Mouse (Mus musculus): ENCODE data around the gene Pcyt2.

Gene Pcyt2

DNA sequence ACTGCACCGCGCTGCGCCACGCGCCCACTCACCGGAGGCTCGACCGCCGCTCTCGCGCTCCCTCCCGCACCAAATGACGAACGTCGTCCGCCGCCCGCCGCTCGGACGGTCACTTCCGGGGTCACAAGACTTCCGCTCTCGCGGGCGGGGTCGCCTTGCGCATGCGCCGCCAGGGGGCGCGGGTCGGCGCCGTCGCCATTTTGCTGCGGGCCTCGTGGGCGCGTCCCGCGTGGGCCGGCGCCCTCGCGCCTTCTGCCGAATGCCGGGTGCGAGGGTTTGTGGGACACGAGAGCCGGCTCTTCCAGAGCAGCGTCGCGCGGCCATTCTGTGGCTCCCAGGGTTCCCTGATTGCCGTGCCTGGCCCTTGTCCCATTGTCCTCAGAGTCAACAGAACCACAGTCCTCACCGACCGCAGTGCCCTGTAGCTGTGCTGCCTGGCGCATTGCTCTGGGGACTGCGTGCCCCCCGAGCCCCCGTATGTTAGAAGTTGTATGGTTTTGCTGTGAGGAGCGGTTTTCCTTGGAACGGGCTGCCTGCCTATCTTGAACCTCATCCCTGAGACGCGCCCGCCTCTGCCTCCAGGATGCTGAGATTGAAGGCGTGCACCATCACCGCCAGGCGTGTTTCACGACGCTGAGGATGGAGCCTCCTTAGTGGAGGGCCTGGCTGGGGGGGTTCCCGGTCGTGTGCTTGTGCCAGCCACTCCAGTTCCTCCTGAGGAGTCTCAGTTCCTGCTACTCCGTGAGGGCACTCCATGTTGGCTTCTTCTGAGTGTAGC is 36.1 kb downstream of the Pcyt2 start, which contains the start of gene Arhgdia:
Gene Arhgdia, minus strand, starts transcription at position 135 of the 778 bp plus-strand sequence.
- DNase-seq (ENCODE audit: low spot score in 2 of 2): peak; percentile 89 to 90

DNA sequence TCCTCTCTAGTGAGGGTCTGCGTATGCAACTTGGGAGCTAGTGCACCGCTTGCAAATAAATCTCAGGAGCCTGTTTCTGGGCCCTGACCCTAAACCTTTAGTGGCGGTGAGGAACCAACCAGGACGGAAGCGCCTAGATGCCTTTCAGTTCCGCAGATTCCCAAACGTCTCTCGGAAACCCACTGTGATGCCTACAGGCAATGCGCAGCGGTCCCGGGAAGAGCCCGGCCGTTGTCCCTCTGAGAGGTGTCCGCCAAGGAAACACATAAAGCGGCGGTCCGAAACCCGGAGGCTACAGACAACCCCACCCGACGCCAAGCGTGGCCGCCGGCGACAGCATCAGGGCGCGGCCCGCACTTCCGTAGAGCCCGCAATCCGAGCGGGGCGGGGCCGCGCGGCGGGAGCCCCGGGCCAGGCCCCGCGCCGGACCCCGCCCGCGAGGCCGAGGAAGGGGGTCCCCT is 36.8 kb downstream of the Pcyt2 start:
- DNase-seq (ENCODE audit: low spot score in 2 of 2): peak; percentile 36 to 42

DNA sequence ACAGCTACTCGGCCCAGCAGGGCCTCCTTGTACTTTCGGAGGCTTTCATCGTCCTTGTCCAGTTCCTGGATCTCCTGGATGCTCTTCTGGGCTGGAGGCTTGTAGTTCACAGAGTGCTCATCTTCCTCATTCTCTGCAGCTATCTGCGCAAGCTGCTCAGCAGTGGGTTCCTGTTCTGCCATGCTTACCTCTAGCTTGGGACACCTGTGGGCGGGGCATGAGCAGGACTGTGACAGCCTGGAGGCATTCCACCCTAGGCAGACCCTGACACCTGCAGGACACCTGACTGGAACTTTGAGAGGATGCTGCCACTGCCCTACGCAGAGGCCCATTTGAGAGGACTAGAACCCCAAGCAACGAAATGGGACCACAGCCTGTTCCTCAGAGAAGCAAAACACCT is 37.5 kb downstream of the Pcyt2 start:
- DNase-seq (ENCODE audit: low spot score in 2 of 2): no peak

DNA sequence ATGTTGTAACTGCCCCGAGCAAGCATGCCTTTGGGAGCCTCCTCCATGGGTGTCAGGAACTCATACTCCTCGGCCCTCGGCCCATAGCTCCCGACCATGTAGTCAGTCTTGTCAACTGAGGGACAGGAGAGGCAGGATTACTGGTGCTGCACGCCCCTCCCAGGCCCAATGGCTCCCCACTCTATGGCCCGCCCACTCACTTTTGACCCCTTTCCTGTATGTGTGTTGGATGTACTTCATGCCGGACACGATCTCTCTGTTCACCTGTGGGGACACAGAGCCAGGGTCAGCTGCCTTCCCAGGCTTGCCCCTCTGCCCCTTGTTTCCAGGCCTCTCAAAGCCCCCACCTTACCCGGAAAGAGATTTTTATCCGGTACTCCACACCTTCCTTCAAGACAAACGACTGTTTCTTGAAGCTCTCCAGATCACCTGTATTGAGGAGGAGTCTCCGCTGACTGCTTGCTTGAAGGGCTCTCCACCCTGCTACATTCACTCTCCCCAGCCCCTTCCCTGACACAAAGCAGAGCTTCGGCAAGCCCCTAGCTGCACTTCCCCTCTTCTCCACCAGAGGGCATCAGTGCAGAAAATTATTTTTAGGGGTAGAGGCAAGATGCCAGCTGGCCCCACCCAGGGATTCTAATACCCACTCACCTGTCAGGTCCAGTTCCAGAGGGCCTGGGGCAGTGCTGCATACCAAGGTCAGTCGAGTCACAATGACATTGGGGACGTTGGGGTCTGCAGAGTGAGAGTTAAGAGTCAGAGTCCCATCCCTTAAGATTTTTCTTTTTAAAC is 38.2 kb downstream of the Pcyt2 start:
- DNase-seq (ENCODE audit: low spot score in 2 of 2): peak; percentile 53 to 67

DNA sequence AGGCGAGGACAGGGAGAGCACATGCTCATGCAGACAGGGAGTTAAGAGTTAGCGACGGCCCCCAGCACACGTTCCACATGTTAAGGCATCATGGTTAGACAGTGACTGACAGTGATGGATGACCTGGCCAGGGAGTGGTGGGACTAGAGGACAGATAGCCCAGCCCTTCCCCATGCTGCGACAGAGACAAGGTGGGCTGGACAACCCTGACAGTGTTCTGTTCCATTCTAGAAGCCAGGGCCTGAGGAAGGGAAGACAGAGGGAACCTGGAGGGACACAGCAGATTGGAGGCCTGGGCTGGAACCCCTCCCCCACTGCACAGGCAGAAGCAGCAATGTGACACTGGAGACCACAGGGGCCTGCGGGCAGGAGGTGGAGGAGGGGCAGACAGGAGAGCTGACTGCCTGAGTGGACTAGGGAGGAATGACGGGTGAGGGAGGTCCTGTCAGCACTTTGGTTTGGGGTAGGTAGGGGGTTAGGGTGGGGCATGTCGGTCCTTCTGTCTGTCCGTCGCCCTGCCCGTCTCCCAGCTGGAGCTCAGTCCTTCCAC is 39.0 kb downstream of the Pcyt2 start:
- no peak for DNase-seq (ENCODE audit: low spot score in 2 of 2)

DNA sequence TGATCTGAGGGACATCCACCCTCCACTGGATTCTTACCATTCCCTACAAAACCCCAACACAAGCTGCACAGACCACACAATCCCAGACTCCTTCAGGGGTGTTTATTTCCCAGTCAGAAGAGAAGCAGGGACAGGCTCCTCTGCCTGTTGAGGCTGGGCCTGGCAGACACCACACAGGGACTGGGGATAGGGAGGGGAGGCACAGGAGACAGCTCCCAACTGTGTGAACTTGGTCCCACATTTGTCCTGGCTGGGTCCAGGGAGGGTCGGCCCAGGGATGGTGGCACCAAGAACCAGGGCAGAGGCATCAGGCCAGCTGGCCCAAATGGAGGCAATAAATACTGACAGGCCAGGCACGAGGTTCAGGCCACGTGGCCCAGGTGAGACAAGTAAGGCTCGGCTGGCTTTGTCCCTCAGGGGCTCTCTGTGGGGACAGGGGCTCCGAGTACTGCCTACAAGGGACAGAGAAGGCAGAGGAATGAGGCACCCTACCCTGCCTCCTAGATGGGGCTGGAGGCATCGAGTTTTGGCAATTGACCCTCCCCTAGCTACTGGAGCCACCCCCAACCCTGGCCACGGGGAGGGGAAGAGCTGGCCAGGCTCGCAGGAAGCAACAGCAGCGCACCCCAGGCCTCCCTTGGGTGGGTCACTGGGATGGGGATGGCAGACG is 39.6 kb downstream of the Pcyt2 start:
- no peak for DNase-seq (ENCODE audit: low spot score in 2 of 2)

DNA sequence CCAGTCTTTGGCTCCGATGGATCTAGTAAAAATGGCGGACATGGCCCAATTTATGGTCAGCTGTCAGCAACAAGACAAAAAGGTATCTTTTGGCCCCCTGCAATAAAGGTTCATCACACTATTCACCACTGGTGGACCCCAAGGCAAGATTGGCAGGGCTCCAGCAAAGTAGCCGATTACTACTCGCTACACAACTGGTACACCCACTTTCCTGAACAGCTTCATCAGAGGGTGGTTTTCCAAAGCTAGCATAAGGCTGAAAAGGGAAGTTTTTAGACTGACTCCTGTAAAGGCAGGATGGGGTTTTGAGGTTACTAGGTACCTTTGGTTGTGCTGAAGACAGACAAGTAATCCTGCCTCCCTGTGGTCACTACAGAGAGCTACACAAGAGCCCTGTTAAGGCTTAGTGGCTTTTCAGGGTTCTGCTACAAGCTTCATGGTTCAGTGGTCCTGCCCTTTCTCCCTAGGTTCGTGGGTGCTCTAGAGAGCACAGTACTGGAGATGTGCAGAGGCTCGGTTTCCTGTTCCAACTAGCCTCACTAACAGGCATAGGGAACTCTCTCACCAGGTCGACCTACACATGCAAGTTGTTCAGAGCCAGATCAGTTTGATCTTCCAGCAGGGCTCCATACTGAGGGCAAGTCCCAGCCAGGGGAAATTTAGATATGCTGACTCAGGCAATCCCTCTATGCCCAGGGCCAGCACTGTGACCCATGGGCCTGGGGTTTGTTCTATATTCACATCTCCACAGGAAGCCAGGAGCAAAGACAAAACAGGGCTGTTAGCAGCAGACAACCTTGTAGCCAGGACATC is 40.3 kb downstream of the Pcyt2 start:
- DNase-seq (ENCODE audit: low spot score in 2 of 2): no peak

DNA sequence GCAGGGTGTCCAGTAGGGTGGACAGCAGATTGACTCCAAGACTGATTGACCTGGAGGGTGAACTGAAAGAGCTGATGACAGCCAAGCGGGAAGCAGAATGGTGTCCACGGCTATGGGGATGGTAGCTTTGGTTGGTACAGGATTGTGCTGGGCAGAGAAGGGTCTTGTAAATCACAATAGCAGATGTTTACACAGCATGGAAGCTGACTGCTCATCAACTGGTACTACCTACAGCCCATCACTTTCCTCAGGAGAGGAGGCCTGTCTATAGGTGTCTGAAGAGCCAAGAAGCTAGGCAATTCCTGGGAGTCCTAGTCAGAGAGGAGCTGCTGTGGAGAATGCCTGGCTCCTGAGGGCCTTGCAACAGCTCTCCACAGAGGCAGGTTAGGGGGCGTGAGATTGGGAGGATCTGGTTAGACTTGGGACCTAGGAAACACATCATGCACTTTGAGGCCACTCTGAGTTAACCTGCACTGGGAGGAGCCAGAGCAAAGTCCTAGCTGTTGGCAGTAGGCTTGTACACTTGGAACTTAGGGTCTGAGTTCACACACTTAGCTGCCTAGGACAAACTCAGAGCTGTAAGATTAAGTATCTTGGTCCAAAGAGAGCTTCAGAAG is 41.3 kb downstream of the Pcyt2 start:
- DNase-seq (ENCODE audit: low spot score in 2 of 2): no peak

DNA sequence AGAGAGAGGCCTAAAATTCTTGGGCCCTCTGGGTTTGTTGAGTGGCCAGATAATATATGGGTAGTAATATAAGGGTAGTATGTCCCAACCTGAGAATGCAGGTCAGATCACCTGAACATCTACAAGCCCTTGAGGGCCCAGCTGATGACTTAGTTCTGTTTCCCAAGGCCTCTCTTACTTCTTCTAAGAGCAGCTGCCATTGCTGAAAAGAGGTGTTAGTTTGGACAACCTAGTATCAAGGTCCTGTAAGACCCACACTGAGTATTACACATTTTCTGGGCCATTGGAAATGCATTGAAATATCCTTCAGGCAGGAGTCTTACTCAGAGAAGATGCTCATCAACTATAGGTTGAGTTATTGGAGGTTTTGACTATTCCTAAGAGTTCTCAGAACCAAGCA is 41.8 kb downstream of the Pcyt2 start:
- DNase-seq (ENCODE audit: low spot score in 2 of 2): no peak

DNA sequence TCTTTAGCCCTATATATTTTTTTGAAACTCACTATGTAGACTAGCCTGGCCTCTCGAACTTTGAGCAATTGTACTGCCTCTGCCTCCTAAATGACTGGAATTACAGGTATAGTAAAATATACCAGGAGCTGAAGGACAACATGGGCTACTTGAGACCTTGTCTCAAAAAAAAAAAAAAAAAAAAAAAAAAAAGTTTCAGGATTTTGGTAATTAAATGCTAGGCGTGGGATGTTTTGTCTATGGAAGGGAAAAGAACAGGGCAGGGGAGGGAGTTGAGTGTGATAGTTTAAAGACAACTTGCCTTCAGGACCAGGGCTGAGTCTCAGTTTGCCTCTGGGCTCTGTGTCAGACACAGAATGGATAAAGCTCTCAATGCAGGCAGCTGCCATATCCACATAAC is 42.7 kb downstream of the Pcyt2 start:
- no peak for DNase-seq (ENCODE audit: low spot score in 2 of 2)

DNA sequence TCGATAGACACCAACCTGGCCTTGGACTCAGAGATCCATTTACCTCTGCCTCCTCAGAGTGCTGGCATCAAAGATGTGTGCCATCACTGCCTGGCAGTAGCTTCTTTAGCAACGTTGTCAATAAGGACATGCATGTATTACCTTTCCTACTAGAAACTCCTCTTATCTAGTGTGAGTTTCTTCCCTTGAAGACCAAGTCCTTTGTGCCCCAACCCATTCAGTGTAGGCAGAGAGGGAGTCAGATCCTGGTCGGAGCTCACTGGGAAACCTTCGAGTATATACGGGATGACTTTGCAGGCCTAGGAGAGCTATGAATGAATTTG is 43.5 kb downstream of the Pcyt2 start:
- no peak for DNase-seq (ENCODE audit: low spot score in 2 of 2)

DNA sequence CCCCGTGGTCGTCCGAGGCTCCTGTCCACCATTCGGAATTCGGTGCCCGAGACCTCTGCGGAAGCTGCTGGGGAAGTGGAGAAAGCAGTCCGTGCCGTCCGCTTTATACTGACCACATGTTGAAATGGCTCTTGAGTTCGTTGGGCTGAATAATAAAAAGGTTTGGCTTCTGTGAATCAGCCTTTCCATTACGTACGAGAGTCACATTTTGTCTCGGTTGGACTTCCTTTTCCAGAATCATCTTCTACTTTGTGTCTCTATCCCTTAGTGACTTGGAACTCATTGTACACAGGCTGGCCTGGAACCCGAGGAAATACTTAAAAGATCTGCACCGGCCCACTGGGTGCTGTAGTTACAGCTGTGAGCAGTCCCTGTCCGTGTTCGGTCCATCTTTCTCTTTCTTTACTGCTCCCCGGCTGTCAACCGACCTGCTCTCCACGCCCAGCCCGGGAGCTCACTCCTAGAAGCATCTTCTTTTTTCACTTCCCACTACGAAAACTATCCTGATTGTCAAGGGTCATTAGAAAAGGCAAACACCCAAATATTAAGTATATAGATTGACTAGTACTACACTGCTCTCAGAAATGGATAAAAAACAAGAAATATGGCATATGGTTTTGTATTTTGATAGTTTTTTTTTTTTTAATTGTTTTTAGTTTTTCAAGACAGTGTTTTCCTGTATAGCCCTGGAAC is 44.0 kb downstream of the Pcyt2 start:
- DNase-seq (ENCODE audit: low spot score in 2 of 2): no peak

DNA sequence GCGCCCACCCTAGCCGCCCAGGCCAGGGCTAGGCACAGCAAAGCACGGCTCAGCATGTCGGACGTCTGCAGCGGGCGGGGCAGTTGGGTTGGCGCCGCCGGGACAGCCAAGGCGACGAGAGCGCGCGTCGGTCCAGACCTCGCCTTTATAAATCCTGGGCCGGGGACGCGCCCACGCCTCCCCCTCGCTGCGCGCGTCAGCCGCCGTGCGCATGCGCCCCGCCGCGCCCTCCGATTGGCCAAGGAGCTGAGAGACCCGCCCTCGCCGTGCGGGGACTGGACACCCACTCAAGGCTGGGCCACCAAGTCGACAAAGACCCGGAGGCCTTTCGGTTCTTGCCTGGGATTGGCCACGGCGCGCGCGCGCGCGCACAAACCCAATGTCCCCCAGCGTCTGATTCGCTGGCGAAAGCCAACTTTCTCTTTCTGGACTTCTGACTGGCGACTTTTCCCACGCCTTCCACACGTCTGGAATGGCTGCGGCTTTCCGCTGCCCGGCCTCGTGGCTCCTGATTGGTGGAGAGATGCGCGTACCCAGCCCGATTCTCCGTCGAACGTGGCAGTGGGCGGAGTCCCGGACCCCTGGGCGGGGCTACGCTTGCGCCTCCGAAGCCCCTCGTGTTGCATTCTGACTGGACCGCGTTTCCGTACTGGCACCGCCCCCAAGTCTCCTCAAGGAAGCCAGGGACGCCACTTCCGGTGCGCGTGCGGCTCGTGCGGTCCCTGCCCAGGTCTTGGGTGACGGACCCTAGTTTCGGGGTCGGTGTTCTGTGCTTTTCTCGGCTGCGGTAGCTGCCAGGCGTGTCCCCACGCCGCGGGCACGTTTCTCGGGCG is 44.8 kb downstream of the Pcyt2 start, which contains the start of gene P4hb:
Gene P4hb, minus strand, starts transcription at position 502 of the 833 bp plus-strand sequence.
- peak; percentile 100 for DNase-seq (ENCODE audit: low spot score in 2 of 2)

DNA sequence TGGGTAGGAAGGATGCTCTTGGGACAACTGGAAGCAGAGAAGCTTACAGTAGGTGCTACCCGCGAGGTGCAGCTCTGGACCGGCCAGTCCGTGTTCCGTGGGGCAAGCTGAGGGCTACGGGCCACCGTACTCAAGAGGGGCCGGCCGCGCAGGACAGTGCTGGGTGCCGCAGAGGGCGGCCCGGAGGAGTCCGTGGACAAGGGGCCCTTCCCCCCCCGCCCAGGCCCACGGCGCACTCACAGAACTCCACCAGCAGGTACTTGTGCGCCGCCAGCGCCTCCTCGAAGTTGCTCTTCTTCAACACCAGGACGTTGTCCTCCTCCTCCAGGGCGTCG is 45.4 kb downstream of the Pcyt2 start:
- DNase-seq (ENCODE audit: low spot score in 2 of 2): no peak

DNA sequence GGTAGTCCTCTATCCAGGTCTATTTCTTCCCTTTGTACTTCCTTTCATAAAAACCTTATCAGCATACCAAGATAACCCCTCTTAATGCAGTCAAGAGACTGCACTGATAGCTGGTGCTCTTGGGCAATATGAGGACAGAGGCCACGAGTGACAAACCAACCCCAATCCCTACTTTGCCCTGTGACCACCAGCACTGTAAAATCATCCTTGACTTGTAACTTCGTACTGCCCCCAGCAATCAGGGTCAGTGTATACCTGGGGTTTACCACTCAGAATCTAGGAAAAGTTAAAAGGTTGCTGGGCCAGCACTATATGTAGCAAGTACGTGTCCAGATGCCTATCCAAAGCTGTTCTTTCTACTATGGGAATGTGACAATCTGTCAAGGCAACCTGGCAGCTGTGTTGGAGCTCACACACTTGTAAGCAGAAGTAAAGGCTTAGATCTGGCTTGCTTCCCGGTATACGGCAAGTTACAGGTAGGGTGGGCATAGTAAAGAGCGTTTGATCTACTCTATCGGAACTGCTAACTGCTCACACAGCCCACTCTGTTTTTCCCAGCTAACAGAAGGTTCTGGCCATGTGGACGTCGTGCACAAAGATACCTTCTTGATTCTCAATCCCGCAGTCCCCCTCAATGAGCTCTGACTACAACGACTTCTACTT is 45.9 kb downstream of the Pcyt2 start:
- no peak for DNase-seq (ENCODE audit: low spot score in 2 of 2)

DNA sequence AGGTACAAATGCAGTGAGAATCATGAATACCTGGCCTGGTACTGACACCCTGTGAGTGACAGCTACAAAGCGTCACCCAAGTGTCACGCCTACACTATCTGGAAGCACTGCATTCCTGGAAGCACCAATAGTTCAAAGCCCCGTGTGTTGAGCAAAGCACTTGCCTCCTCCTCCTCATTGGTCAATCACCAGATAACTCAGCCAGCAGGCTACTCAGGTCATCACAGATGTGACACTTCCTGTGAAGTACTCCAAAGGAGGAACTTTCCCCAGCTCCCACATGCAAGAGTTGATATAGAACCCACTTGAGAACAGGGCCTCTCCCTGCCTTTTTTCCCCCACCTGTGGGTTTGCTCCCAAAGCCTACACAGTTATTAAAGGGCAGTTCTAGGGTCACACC is 46.6 kb downstream of the Pcyt2 start:
- DNase-seq (ENCODE audit: low spot score in 2 of 2): no peak

DNA sequence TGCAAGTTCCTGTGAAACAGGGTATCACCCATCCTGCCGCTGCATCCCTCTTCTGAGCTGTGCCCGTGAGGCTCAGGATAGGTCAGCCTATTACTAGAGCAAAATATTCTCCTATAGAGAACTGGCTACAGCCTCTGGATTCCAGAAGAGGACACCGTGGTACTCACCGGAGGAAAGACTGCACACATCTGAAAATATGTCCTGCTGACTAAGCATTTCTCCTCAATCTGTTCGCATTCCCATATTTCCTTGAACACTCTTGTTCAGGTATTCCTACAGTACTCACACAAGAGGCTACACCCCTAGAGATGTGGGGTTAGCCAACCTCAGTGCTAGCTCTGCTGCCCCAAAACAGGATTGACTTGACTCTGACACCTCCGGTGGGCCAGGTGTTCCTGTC is 49.4 kb downstream of the Pcyt2 start:
- no peak for DNase-seq (ENCODE audit: low spot score in 2 of 2)

DNA sequence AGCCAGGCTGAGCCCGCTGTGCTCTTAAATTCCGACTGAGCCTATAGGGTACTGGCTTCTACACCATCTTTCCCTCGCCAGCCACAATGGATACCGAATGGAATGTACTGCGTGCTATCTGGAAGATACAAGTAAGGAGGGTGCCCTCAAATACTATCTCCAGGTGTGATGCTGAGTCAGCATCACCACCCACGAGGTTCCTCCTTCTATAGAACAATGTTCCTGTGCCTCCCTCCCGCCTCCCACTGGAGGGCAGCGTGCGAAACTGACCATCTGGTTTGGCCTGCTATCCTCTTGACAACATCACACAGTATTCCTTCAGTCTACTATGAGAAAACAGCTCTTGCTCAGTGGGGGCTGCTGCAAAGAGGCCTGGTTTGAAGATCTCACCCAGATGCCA is 52.6 kb downstream of the Pcyt2 start:
- no peak for DNase-seq (ENCODE audit: low spot score in 2 of 2)

DNA sequence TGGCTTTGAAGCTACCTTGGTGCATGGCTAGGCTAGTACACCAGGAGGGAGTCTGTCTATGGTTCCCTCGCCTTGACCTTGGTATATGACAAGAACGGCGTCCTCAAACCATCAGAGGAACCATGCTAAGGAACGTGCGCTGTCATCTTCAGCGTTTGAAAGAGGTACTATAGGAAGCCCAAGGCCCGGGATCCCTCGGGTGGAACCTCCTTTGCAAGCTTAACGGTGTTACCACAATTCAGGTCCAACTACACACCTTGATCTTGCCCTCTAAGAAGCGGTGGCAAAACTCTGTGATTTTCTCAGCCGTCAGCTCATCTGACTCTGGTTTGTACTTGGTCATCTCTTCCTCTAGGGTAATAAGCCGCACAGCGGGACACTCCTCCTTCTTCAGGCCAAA is 54.8 kb downstream of the Pcyt2 start:
- no peak for DNase-seq (ENCODE audit: low spot score in 2 of 2)

Measured in heart, adult 9 months (tissue).